Mouse (Mus musculus): Measurements from ENCODE around the gene Cpn2.

GRCm38 (mm10) chr16:30314236-30314635 lies 46.9 kb upstream of the Cpn2 start:
- TF ChIP-seq CTCF (IDR thresholded peaks at IDR 0.05) = peak; percentile 84
- TF ChIP-seq EP300 (IDR thresholded peaks at IDR 0.05; ENCODE audit: insufficient read depth, low read depth, low read length) = no peak
- no peak for TF ChIP-seq POLR2A (IDR thresholded peaks at IDR 0.05; ENCODE audit: insufficient read depth, low read depth, low read length)
